In the genomic region with DNA sequence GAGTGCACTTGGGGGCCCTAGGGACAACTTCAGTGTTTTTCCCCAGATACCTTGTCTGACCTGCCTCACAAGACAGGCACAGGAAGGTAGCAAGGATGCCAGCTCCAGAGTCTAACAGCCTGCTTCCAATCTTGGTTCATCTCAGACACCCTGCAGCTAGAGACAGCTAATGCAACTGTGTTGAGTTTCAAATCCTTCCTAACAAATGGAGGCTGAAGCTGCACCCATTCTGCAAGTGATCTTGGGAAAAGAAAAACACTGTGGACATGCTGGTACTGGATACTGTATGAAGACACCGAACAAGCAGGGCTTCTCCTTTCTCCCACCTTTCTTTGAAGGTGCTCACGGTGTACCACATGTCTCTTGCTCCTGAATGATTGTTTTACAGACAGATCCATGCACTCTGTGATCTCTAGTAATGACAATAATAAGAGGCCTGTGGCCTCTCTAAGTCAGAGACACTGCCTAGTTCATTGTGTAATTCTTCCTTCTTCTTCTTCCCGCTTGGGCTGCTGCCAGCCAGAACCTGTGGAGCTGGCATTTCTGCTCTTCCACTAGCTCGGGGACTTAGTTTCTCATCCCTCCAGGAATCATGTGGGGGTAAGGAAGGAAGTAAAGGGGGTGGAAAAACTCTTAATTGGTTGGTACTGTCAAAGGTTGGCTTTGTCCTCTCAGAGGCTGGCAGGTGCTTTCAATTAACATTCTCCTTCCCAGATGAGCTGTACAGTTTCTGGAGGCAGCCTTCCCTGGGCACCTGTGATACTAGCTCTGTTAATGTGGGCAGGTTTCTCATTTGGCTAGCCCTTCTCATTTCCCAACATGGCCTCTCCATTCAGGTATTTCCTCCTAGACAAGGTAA, we compare ENCODE assay signal across 13 mouse cellular contexts. TPM values are rescaled to one million over a fixed set of nuclear protein-coding genes. Genes with fewer than 3 reads are reported as not detected.
DNase-seq lines count a peak whose midpoint lies in the region; ATAC-seq lines count a peak whose summit lies in the region.
"Had no signal": no experiment of that assay in that cellular context is flagged by ENCODE, and none has a peak within 500 bp of the region (broad histone marks: within the 10 kb centered on the region; RNA-seq: fewer than 3 reads in every experiment).

No protein-coding gene starts in this region.

- DNase-seq in cerebellum, adult 11-12 months = peak; percentile 35
- DNase-seq in cerebellum, adult 11 months = no peak
- DNase-seq in kidney, postnatal 25 days = peak; percentile 48 to 58
- no peak for DNase-seq in kidney, adult 11 months
- peak; percentile 66 for DNase-seq in fat pad, adult 2 months (ENCODE audit: extremely low read depth, low read depth, low spot score)
- DNase-seq in thymus, postnatal 36 days = no peak
- DNase-seq: thymus, postnatal 14 days had no signal

- no peak overlapping the region for H3K4me3 ChIP-seq in macrophage (ENCODE audit: inconsistent target)
- H3K4me3 ChIP-seq: forebrain, embryonic 13.5 days; hindbrain, embryonic 13.5 days; limb, embryonic 13.5 days had no signal

- ATAC-seq in CD4-positive, CD25-positive, alpha-beta regulatory T cell, adult 4 months = no peak
- ATAC-seq: forebrain, embryonic 13.5 days had no signal

- H3K27ac ChIP-seq in macrophage = peak overlapping the region; percentile 69
- H3K27ac ChIP-seq: forebrain, embryonic 13.5 days; hindbrain, embryonic 13.5 days; kidney, postnatal 0 days; limb, embryonic 13.5 days had no signal

- no peaks in the 10 kb centered on the region for H3K36me3 ChIP-seq in macrophage (ENCODE audit: inconsistent target)
- H3K36me3 ChIP-seq: hindbrain, embryonic 13.5 days; limb, embryonic 13.5 days had no signal

- H3K79me2 ChIP-seq in macrophage (ENCODE audit: inconsistent target) = no peaks in the 10 kb centered on the region

- WGBS in macrophage (ENCODE audit: missing documents) = 55% methylated on average over 4 of the region's 4 CpGs

RNA-seq across cellular contexts. Expression of gene Cpeb4, which starts 20.1 kb away (rescaled TPM):
- total RNA-seq in macrophage (2018; cell fraction: chromatin; rRNA removed) = 100 to 1,000 TPM; 226 to 637 (median 363) TPM
- 100 to 1,000 TPM in 22 of 26 experiments, 10 to 100 TPM in 4; 88.7 to 350 (median 158) TPM for total RNA-seq in macrophage (2018; cell fraction: cytosol; rRNA removed)
- total RNA-seq in macrophage (2018; cell fraction: nucleus; rRNA removed) = 100 to 1,000 TPM; 168 to 626 (median 424) TPM
- 64.0 to 87.9 TPM (median 68.8 TPM) in 3 replicates for polyA plus RNA-seq in macrophage (2018)
- polyA plus RNA-seq in CD4-positive, CD25-positive, alpha-beta regulatory T cell, adult 4 months (2017; shearing (Covaris generic)) = 1 to 10 TPM; 5.8 to 7.2 TPM

Comparison
In these comparisons a context has a peak if more than half of its experiments do, and no peak if none do; other contexts are left out.
1. DNase-seq: peak in cerebellum, adult 11-12 months (single experiment), kidney, postnatal 25 days (2 of 2) and fat pad, adult 2 months (single experiment); none in cerebellum, adult 11 months (single experiment), kidney, adult 11 months (single experiment) and thymus, postnatal 36 days (0 of 2).